Mouse (Mus musculus) small intestine, adult 2 months (tissue): ENCODE data around the gene 1700001O22Rik. TPM values are rescaled to one million over a fixed set of nuclear protein-coding genes. Genes with fewer than 3 reads are reported as not detected.

Experiments used
- H3K27ac ChIP-seq: fragments of 200-500 bp; 2 replicates; pipeline ENCODE4 v1.5.1; 2012; ENCODE audit warnings: low read depth, low read length, control low read depth, inconsistent platforms; ENCODE audit not compliant: insufficient read depth
- H3K27me3 ChIP-seq: fragments of 200-500 bp; 2 replicates; pipeline ENCODE4 v1.6.1; 2012; ENCODE audit warnings: mild to moderate bottlenecking, moderate library complexity, low read length, inconsistent platforms; ENCODE audit not compliant: control insufficient read depth, insufficient read depth
- H3K36me3 ChIP-seq: fragments of 200-500 bp; 2 replicates; pipeline ENCODE4 v1.6.1; 2012; ENCODE audit warnings: mild to moderate bottlenecking, low read length, control low read depth, inconsistent platforms; ENCODE audit not compliant: control insufficient read depth, insufficient read depth
- H3K4me1 ChIP-seq: fragments of 200-500 bp; 2 replicates; pipeline ENCODE4 v1.6.1; 2012; ENCODE audit warnings: low read length, inconsistent platforms, mixed read lengths; ENCODE audit not compliant: control insufficient read depth, insufficient read depth, insufficient read length
- H3K4me3 ChIP-seq: fragments of 200-500 bp; 2 replicates; pipeline ENCODE4 v1.5.1; 2012; ENCODE audit warnings: low read depth, mild to moderate bottlenecking, control low read depth, inconsistent platforms, low read length, moderate library complexity
- CTCF ChIP-seq: fragments of 200-500 bp; IDR thresholded peaks from 2 replicates; pipeline ENCODE4 v1.5.1; 2012; ENCODE audit warnings: low read depth, mild to moderate bottlenecking, control low read depth, inconsistent platforms, low read length, moderate library complexity, mixed read lengths; ENCODE audit not compliant: insufficient replicate concordance, insufficient read length; ENCODE audit errors: extremely low read depth
- POLR2A ChIP-seq: fragments of 200-500 bp; IDR thresholded peaks from 2 replicates; pipeline ENCODE4 v1.6.1; 2012; ENCODE audit warnings: low read depth, mild to moderate bottlenecking, control low read depth, inconsistent platforms, low read length, moderate library complexity
- WGBS: fragments of 180-500 bp; shearing (Covaris S2); methylation state at CpG from one replicate; pipeline ENCODE4 v1.1.7; 2018; 5-methylcytosine and 5-hydroxymethylcytosine counted together
- polyA plus RNA-seq: library from polyadenylated mRNA; depleted of rRNA; stranded (reverse); fragments of >200 nt; gene quantifications from 2 replicates; pipeline ENCODE4 v1.2.3, GENCODE M21; 2012

Gene 1700001O22Rik
- polyA plus RNA-seq, 1 experiment: 0.71 TPM

- H3K36me3 ChIP-seq: peaks cover 22% of the 10 kb centered on the region
- TF ChIP-seq POLR2A: no peak
- TF ChIP-seq CTCF: no peak
Measured at GRCm38 (mm10) chr2:30816383-30816782, 12.9 kb upstream of the 1700001O22Rik start.

GRCm38 (mm10) chr2:30810573-30810972, 7.1 kb upstream of the 1700001O22Rik start:
- Histone ChIP-seq H3K4me3 (no peak overlapping the region), H3K27ac (no peak overlapping the region), H3K27me3 (no peaks in the 10 kb centered on the region), H3K36me3 (peaks cover 12% of the 10 kb centered on the region), H3K4me1 (peaks cover 8% of the 10 kb centered on the region; the same call in 1 of the 2 replicates)
- WGBS: 79% methylated on average over 7 of the region's 7 CpGs
- TF ChIP-seq POLR2A: no peak
- no peak for TF ChIP-seq CTCF

More at GRCm38 (mm10) chr2:30816383-30816782, 12.9 kb upstream of the 1700001O22Rik start:
- Histone ChIP-seq H3K27me3 (no peaks in the 10 kb centered on the region), H3K4me3 (no peak overlapping the region), H3K4me1 (no peaks in the 10 kb centered on the region), H3K27ac (no peak overlapping the region)
- 96% methylated on average over 1 of the region's 1 CpGs for WGBS

GRCm38 (mm10) chr2:30809503-30809902, 6.0 kb upstream of the 1700001O22Rik start:
- no peak overlapping the region for H3K4me3 ChIP-seq

GRCm38 (mm10) chr2:30808296-30808655, 4.8 kb upstream of the 1700001O22Rik start:
- Histone ChIP-seq H3K4me3 (peak overlapping the region; percentile 75), H3K4me1 (peaks cover 8% of the 10 kb centered on the region; the same call in 1 of the 2 replicates), H3K27me3 (no peaks in the 10 kb centered on the region), H3K27ac (no peak overlapping the region; the same call in 1 of the 2 replicates), H3K36me3 (no peaks in the 10 kb centered on the region)
- WGBS: under 1% methylated on average over 10 of the region's 10 CpGs
- TF ChIP-seq CTCF (no peak), POLR2A (no peak)

More at GRCm38 (mm10) chr2:30809503-30809902, 6.0 kb upstream of the 1700001O22Rik start:
- no peak overlapping the region for H3K27ac ChIP-seq
- no peak for TF ChIP-seq POLR2A
- TF ChIP-seq CTCF: no peak
- 58% methylated on average over 5 of the region's 5 CpGs for WGBS
- H3K4me1 ChIP-seq: peaks cover 8% of the 10 kb centered on the region; the same call in 1 of the 2 replicates
- H3K36me3 ChIP-seq: 0 out of 2 replicates have a peak, but pooled peaks cover 7% of the 10 kb centered on the region
- H3K27me3 ChIP-seq: no peaks in the 10 kb centered on the region

GRCm38 (mm10) chr2:30807648-30808295, 4.3 kb upstream of the 1700001O22Rik start, which contains the start of gene Ntmt1:
Gene Ntmt1 (plus strand): TSS chr2:30807826.
- TF ChIP-seq POLR2A: peak; percentile 50
- no peak for TF ChIP-seq CTCF
- Histone ChIP-seq H3K27ac (no peak within 1 kb of the TSS; the same call in 1 of the 2 replicates), H3K4me3 (peak within 1 kb of the TSS; percentile 75), H3K27me3 (no peaks in the 10 kb centered on the region), H3K36me3 (no peaks in the 10 kb centered on the region), H3K4me1 (peaks cover 8% of the 10 kb centered on the region; the same call in 1 of the 2 replicates)
- under 1% methylated on average over 44 of the region's 44 CpGs for WGBS

GRCm38 (mm10) chr2:30807147-30807647, 3.7 kb upstream of the 1700001O22Rik start:
- TF ChIP-seq CTCF: no peak
- no peak for TF ChIP-seq POLR2A
- H3K27ac ChIP-seq: no peak overlapping the region; the same call in 1 of the 2 replicates
- WGBS: 5% methylated on average over 28 of the region's 28 CpGs

GRCm38 (mm10) chr2:30805983-30806382, 2.5 kb upstream of the 1700001O22Rik start:
- Histone ChIP-seq H3K36me3 (no peaks in the 10 kb centered on the region), H3K27me3 (peaks cover 11% of the 10 kb centered on the region), H3K27ac (no peak overlapping the region), H3K4me1 (peaks cover 16% of the 10 kb centered on the region), H3K4me3 (no peak overlapping the region)
- WGBS: 99% methylated on average over 2 of the region's 2 CpGs
- no peak for TF ChIP-seq CTCF
- no peak for TF ChIP-seq POLR2A

More at GRCm38 (mm10) chr2:30807147-30807647, 3.7 kb upstream of the 1700001O22Rik start:
- peaks cover 8% of the 10 kb centered on the region; the same call in 1 of the 2 replicates for H3K4me1 ChIP-seq
- no peaks in the 10 kb centered on the region for H3K36me3 ChIP-seq
- H3K4me3 ChIP-seq: peak overlapping the region; percentile 75
- H3K27me3 ChIP-seq: 0 out of 2 replicates have a peak, but pooled peaks cover under 1% of the 10 kb centered on the region
